Mouse (Mus musculus) midbrain, postnatal 0 days (tissue): ENCODE results near the gene Ascl3. TPM values are rescaled to one million over a fixed set of nuclear protein-coding genes. Genes with fewer than 3 reads are reported as not detected.

Source experiments
- ATAC-seq: fragments of 200-750 bp; cut with Nextera tagmentation; 2 replicates; pipeline ENCODE4 v1.8.0; 2017; ENCODE audit warnings: moderate number of reproducible peaks, mild to moderate bottlenecking, moderate TSS enrichment, moderate library complexity; ENCODE audit not compliant: low FRiP score
- DNase-seq: peaks from one replicate; pipeline ENCODE4 v3.0.0-alpha.2; 2015; ENCODE audit warnings: low spot score
- H3K27ac ChIP-seq: fragments of 300-500 bp; sonication (generic); 2 replicates; pipeline ENCODE4 v1.5.1; 2014; ENCODE audit warnings: low read depth, mild to moderate bottlenecking, low read length, mixed read lengths
- H3K27me3 ChIP-seq: fragments of 300-500 bp; sonication (generic); 2 replicates; pipeline ENCODE4 v1.6.1; 2014; ENCODE audit warnings: low read length, control low read depth, mixed read lengths; ENCODE audit not compliant: insufficient read depth
- H3K36me3 ChIP-seq: fragments of 300-500 bp; sonication (generic); 2 replicates; pipeline ENCODE4 v1.6.1; 2014; ENCODE audit warnings: low read length, control low read depth, mixed read lengths; ENCODE audit not compliant: insufficient read depth
- H3K4me1 ChIP-seq: fragments of 300-500 bp; sonication (generic); 2 replicates; pipeline ENCODE4 v1.6.1; 2014; ENCODE audit warnings: mild to moderate bottlenecking, control low read depth, antibody characterized with exemption, low read length, mixed read lengths; ENCODE audit not compliant: insufficient read depth
- H3K4me2 ChIP-seq: fragments of 300-500 bp; sonication (generic); 2 replicates; pipeline ENCODE4 v1.6.1; 2014; ENCODE audit warnings: low read depth, mild to moderate bottlenecking, low read length, mixed read lengths; ENCODE audit not compliant: poor library complexity, severe bottlenecking
- H3K4me3 ChIP-seq: fragments of 300-500 bp; sonication (generic); 2 replicates; pipeline ENCODE4 v1.5.1; 2014; ENCODE audit warnings: low read depth, mild to moderate bottlenecking, low read length, moderate library complexity
- H3K9ac ChIP-seq: fragments of 300-500 bp; sonication (generic); replicated peaks from 2 replicates; pipeline ENCODE4 v1.6.1; 2014; ENCODE audit warnings: mild to moderate bottlenecking, low read length, moderate library complexity, mixed read lengths; ENCODE audit not compliant: poor library complexity, severe bottlenecking
- H3K9me3 ChIP-seq: fragments of 300-500 bp; sonication (generic); 2 replicates; pipeline ENCODE4 v1.6.1; 2016; ENCODE audit warnings: low read length, control low read depth
- CTCF ChIP-seq: IDR thresholded peaks from 2 replicates; pipeline ENCODE4 v1.5.1; 2016; ENCODE audit warnings: antibody characterized with exemption, mild to moderate bottlenecking
- WGBS: fragments of 180-500 bp; shearing (Covaris S2); extraction: QIAGEN DNeasy Blood & Tissue Kit; methylation state at CpG from one replicate; pipeline ENCODE4 v1.1.7; 2014; 5-methylcytosine and 5-hydroxymethylcytosine counted together
- polyA plus RNA-seq: library from polyadenylated mRNA; unstranded; fragments of >200 nt; fragmentation: Nextera tagmentation; extraction: Ambion mirVana; gene quantifications from 2 replicates; pipeline ENCODE4 v1.2.1, GENCODE M21; 2015
- total RNA-seq: library from RNA; depleted of rRNA; stranded (reverse); fragments of >200 nt; gene quantifications from 2 replicates; pipeline ENCODE4 v1.2.3, GENCODE M21; 2014; rRNA removed

Ascl3 gene
- total and polyA plus RNA-seq, 2 experiments from 2014 or later: 0.23 TPM; not detected in 1

- no peak for TF ChIP-seq CTCF
- no peaks in the 10 kb centered on the region for H3K27me3 ChIP-seq
- no peak overlapping the region for H3K4me2 ChIP-seq
- H3K36me3 ChIP-seq: no peaks in the 10 kb centered on the region
- no peak for DNase-seq
- 82% methylated on average over 13 of the region's 13 CpGs for WGBS
- ATAC-seq: no peak
- no peak overlapping the region for H3K27ac ChIP-seq
- H3K4me3 ChIP-seq: no peak overlapping the region
- H3K4me1 ChIP-seq: no peaks in the 10 kb centered on the region
- H3K9ac ChIP-seq: no peak overlapping the region
- H3K9me3 ChIP-seq: no peaks in the 10 kb centered on the region
Measured at GRCm38 (mm10) chr7:109694576-109695338, 36.8 kb downstream of the Ascl3 start.

- 84% methylated on average over 5 of the region's 5 CpGs for WGBS
- ATAC-seq: no peak
Measured at GRCm38 (mm10) chr7:109690961-109691360, 40.6 kb downstream of the Ascl3 start.

DNA sequence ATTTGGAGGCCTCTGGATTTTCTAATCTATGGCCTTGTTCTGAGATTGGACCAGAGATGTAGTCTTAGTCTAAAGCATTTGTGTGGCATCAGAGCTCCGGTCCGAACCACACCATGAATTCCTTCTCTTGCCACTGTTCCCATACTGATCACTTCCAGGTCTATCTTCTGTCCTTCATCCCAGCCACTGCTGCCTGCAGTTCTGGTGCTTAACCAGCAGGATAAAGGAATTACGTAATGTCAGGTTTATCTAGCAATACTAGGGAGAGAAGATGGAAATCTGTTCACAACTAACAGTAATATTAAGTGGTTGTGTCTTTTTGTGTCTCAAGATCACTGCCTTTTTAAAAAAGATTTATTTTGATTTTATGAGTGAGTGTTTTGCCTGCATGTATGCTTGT is 41.4 kb downstream of the Ascl3 start:
- H3K36me3 ChIP-seq: no peaks in the 10 kb centered on the region
- no peaks in the 10 kb centered on the region for H3K9me3 ChIP-seq
- H3K4me1 ChIP-seq: no peaks in the 10 kb centered on the region
- TF ChIP-seq CTCF: peak; percentile 49
- no peak for ATAC-seq
- no peak overlapping the region for H3K9ac ChIP-seq
- WGBS: 90% methylated on average over 3 of the region's 3 CpGs
- no peaks in the 10 kb centered on the region for H3K27me3 ChIP-seq
- DNase-seq: no peak
- no peak overlapping the region for H3K4me3 ChIP-seq
- no peak overlapping the region for H3K4me2 ChIP-seq
- no peak overlapping the region for H3K27ac ChIP-seq

More at GRCm38 (mm10) chr7:109690961-109691360, 40.6 kb downstream of the Ascl3 start:
- Histone ChIP-seq H3K4me1 (no peaks in the 10 kb centered on the region), H3K4me3 (no peak overlapping the region), H3K27me3 (no peaks in the 10 kb centered on the region), H3K36me3 (no peaks in the 10 kb centered on the region), H3K27ac (no peak overlapping the region), H3K9ac (no peak overlapping the region), H3K4me2 (no peak overlapping the region), H3K9me3 (no peaks in the 10 kb centered on the region)
- no peak for TF ChIP-seq CTCF
- DNase-seq: no peak

- DNase-seq: no peak
- Histone ChIP-seq H3K27ac (no peak overlapping the region), H3K9me3 (no peaks in the 10 kb centered on the region), H3K9ac (no peak overlapping the region), H3K27me3 (no peaks in the 10 kb centered on the region), H3K4me3 (no peak overlapping the region), H3K36me3 (no peaks in the 10 kb centered on the region), H3K4me2 (no peak overlapping the region), H3K4me1 (no peaks in the 10 kb centered on the region)
- no peak for TF ChIP-seq CTCF
- WGBS: 27% methylated on average over 9 of the region's 9 CpGs
- ATAC-seq: no peak
Measured at GRCm38 (mm10) chr7:109686585-109687128, 44.9 kb downstream of the Ascl3 start.

DNA sequence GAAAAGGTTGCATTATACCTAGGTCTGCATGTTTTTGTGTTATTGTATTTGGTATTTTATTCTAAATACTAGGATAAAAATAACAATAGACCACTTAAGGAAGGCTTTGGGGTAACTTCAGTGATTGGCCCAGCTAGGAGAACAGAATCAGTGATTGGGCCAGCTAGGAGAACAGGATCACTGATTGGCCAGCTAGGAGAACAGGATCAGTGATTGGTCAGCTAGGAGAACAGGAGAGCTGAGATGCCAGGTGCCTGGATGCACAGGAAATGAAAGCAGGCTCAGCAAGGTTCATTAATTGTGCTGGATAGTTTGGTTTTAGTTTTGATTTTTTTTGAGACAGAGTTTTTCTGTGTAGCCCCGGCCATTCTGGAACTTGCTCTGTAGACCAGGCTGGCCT is 50.6 kb downstream of the Ascl3 start:
- no peak overlapping the region for H3K27ac ChIP-seq
- H3K9ac ChIP-seq: no peak overlapping the region
- WGBS: 97% methylated on average over 1 of the region's 1 CpGs
- H3K36me3 ChIP-seq: no peaks in the 10 kb centered on the region
- H3K4me1 ChIP-seq: no peaks in the 10 kb centered on the region
- no peaks in the 10 kb centered on the region for H3K9me3 ChIP-seq
- no peak for TF ChIP-seq CTCF
- DNase-seq (no peak), ATAC-seq (no peak)
- H3K4me3 ChIP-seq: no peak overlapping the region
- H3K27me3 ChIP-seq: no peaks in the 10 kb centered on the region
- H3K4me2 ChIP-seq: no peak overlapping the region

GRCm38 (mm10) chr7:109680284-109680683 is 51.2 kb downstream of the Ascl3 start:
- H3K27ac ChIP-seq: no peak overlapping the region
- no peak for ATAC-seq
- H3K27me3 ChIP-seq: no peaks in the 10 kb centered on the region
- H3K9me3 ChIP-seq: no peaks in the 10 kb centered on the region
- H3K4me3 ChIP-seq: no peak overlapping the region
- no peaks in the 10 kb centered on the region for H3K4me1 ChIP-seq
- no peak overlapping the region for H3K4me2 ChIP-seq
- H3K9ac ChIP-seq: no peak overlapping the region
- 93% methylated on average over 2 of the region's 2 CpGs for WGBS
- no peaks in the 10 kb centered on the region for H3K36me3 ChIP-seq
- DNase-seq: no peak
- TF ChIP-seq CTCF: no peak

Other genes starting within 250 kb of the Ascl3 start
- gene Trim66, start 223.6 kb downstream of the Ascl3 start, total RNA-seq: 9.1 and 10.1 TPM in 2 replicates
- gene Trim66, start 223.6 kb downstream of the Ascl3 start, polyA plus RNA-seq: 1.4 and 1.9 TPM in 2 replicates
- 407 and 426 TPM in 2 replicates for gene Rpl27a, start 212.6 kb downstream of the Ascl3 start, total RNA-seq
- gene Rpl27a, start 212.6 kb downstream of the Ascl3 start, polyA plus RNA-seq: 84.7 and 92.9 TPM in 2 replicates
- 25.8 and 48.3 TPM in 2 replicates for gene St5, start 28.1 kb downstream of the Ascl3 start, total RNA-seq
- gene St5, start 28.1 kb downstream of the Ascl3 start, polyA plus RNA-seq: 14.4 and 16.0 TPM in 2 replicates
- gene Akip1, start 28.0 kb downstream of the Ascl3 start, total RNA-seq: 7.3 and 8.2 TPM in 2 replicates
- 12.1 and 13.7 TPM in 2 replicates for gene Akip1, start 28.0 kb downstream of the Ascl3 start, polyA plus RNA-seq
- 1.5 TPM in 1 of 2 replicates, not detected in the other for gene BC051019, start 7.9 kb downstream of the Ascl3 start, total RNA-seq
- gene BC051019, start 7.9 kb downstream of the Ascl3 start, polyA plus RNA-seq: 0.45 and 0.58 TPM in 2 replicates
- 316 and 407 TPM in 2 replicates for gene Tmem9b, start 21.1 kb upstream of the Ascl3 start, total RNA-seq
- 167 and 169 TPM in 2 replicates for gene Tmem9b, start 21.1 kb upstream of the Ascl3 start, polyA plus RNA-seq
- gene Nrip3, start 50.3 kb upstream of the Ascl3 start, total RNA-seq: 25.4 and 38.5 TPM in 2 replicates
- 17.8 and 21.7 TPM in 2 replicates for gene Nrip3, start 50.3 kb upstream of the Ascl3 start, polyA plus RNA-seq
- gene Scube2, start 134.0 kb upstream of the Ascl3 start, total RNA-seq: 3.0 and 4.3 TPM in 2 replicates
- gene Scube2, start 134.0 kb upstream of the Ascl3 start, polyA plus RNA-seq: 1.3 and 2.2 TPM in 2 replicates
- gene Dennd5a, start 228.7 kb upstream of the Ascl3 start, total RNA-seq: 168 and 185 TPM in 2 replicates
- gene Dennd5a, start 228.7 kb upstream of the Ascl3 start, polyA plus RNA-seq: 25.2 and 28.7 TPM in 2 replicates